Mouse (Mus musculus) CH12.LX (cell line): ENCODE measurements around the gene Sell. TPM values are rescaled to one million over a fixed set of nuclear protein-coding genes. Genes with fewer than 3 reads are reported as not detected.

Experiments used
- DNase-seq: peaks from one replicate; pipeline ENCODE4 v3.0.0-alpha.2; 2013; ENCODE audit errors: extremely low read depth
- H3K27ac ChIP-seq: 2 replicates; pipeline ENCODE4 v1.5.1; 2012; ENCODE audit warnings: low read depth, mild to moderate bottlenecking, control low read depth, moderate library complexity; ENCODE audit not compliant: insufficient read depth
- H3K27me3 ChIP-seq: replicated peaks from 2 replicates; pipeline ENCODE3; 2012; ENCODE audit warnings: inconsistent platforms
- H3K36me3 ChIP-seq, 2 experiments: replicated peaks in 1 of 2; 2 replicates each; pipeline versions ENCODE3 to v1.6.1; 2012; ENCODE audit warnings: inconsistent platforms in 1 of 2, low read length in 1 of 2, mild to moderate bottlenecking in 1 of 2, mixed read lengths in 1 of 2, moderate library complexity in 1 of 2; ENCODE audit not compliant: control insufficient read depth in 1 of 2, insufficient read depth in 1 of 2
- H3K4me1 ChIP-seq, 2 experiments: 2 replicates each; pipeline ENCODE4 v1.6.1; 2012; ENCODE audit warnings: inconsistent platforms in 1 of 2, moderate library complexity in 1 of 2; ENCODE audit not compliant: insufficient read depth in 2 of 2, control insufficient read depth in 1 of 2
- H3K4me2 ChIP-seq: 2 replicates; pipeline ENCODE4 v1.6.1; 2012; ENCODE audit warnings: low read depth, mild to moderate bottlenecking, control low read depth; ENCODE audit not compliant: poor library complexity, insufficient read depth, severe bottlenecking
- H3K4me3 ChIP-seq, 3 experiments: fragments of 150-350 bp in 1 of 3; sonication (generic) in 1 of 3; replicated peaks in 1 of 3; 2 replicates each; pipeline versions ENCODE3 to v1.5.1; 2011 to 2012; ENCODE audit warnings: low read depth in 2 of 3, low read length in 2 of 3, mild to moderate bottlenecking in 2 of 3, moderate library complexity in 2 of 3, control low read depth in 1 of 3, improper control_type of control experiment in 1 of 3, inconsistent platforms in 1 of 3, mixed read lengths in 1 of 3; ENCODE audit not compliant: poor library complexity in 1 of 3
- H3K79me2 ChIP-seq: replicated peaks from 2 replicates; pipeline ENCODE4 v1.6.1; 2012; ENCODE audit warnings: mild to moderate bottlenecking, moderate library complexity; ENCODE audit not compliant: control insufficient read depth, poor library complexity, insufficient read depth, severe bottlenecking; ENCODE audit errors: extremely low read depth
- H3K9ac ChIP-seq: 2 replicates; pipeline ENCODE4 v1.6.1; 2012; ENCODE audit warnings: low read depth, mild to moderate bottlenecking, control low read depth, moderate library complexity; ENCODE audit not compliant: insufficient read depth
- H3K9me3 ChIP-seq: replicated peaks from 2 replicates; pipeline ENCODE3; 2012; ENCODE audit warnings: low read length, inconsistent platforms, mixed read lengths
- CHD2 ChIP-seq: IDR thresholded peaks from 2 replicates; pipeline ENCODE4 v1.6.1; 2011; ENCODE audit warnings: low read length, improper control_type of control experiment
- CTCF ChIP-seq, 2 experiments: IDR thresholded peaks in 1 of 2; conservative IDR thresholded peaks in 1 of 2; 2 replicates each; pipeline ENCODE4 v1.5.1; 2011 to 2012; ENCODE audit warnings: low read depth in 2 of 2, low read length in 2 of 2, improper control_type of control experiment in 1 of 2, inconsistent platforms in 1 of 2, mild to moderate bottlenecking in 1 of 2, moderate library complexity in 1 of 2
- EP300 ChIP-seq: IDR thresholded peaks from 2 replicates; pipeline ENCODE4 v1.6.1; 2011; ENCODE audit warnings: low read length, improper control_type of control experiment
- ETS1 ChIP-seq: conservative IDR thresholded peaks from 2 replicates; pipeline ENCODE4 v1.6.1; 2012; ENCODE audit warnings: low read depth, mild to moderate bottlenecking, inconsistent platforms, low read length, improper control_type of control experiment, moderate library complexity
- HCFC1 ChIP-seq: IDR thresholded peaks from 2 replicates; pipeline ENCODE4 v1.6.1; 2012; ENCODE audit warnings: low read depth, mild to moderate bottlenecking, inconsistent platforms, low read length, improper control_type of control experiment
- JUND ChIP-seq: conservative IDR thresholded peaks from 2 replicates; pipeline ENCODE4 v1.6.1; 2011; ENCODE audit warnings: low read depth, low read length, improper control_type of control experiment
- MAZ ChIP-seq: IDR thresholded peaks from 2 replicates; pipeline ENCODE4 v1.6.1; 2012; ENCODE audit warnings: low read depth, mild to moderate bottlenecking, inconsistent platforms, low read length, improper control_type of control experiment, moderate library complexity
- MEF2A ChIP-seq: IDR thresholded peaks from 2 replicates; pipeline ENCODE4 v1.6.1; 2014; ENCODE audit warnings: low read depth, mild to moderate bottlenecking, inconsistent platforms, low read length, improper control_type of control experiment, borderline replicate concordance
- MXI1 ChIP-seq: IDR thresholded peaks from 2 replicates; pipeline ENCODE4 v1.6.1; 2011; ENCODE audit warnings: mild to moderate bottlenecking, low read depth, low read length, improper control_type of control experiment
- MYC ChIP-seq: IDR thresholded peaks from 2 replicates; pipeline ENCODE4 v1.6.1; 2011; ENCODE audit warnings: low read depth, mild to moderate bottlenecking, improper control_type of control experiment, low read length
- NELFE ChIP-seq: IDR thresholded peaks from 2 replicates; pipeline ENCODE4 v1.6.1; 2011; ENCODE audit warnings: low read depth, low read length, improper control_type of control experiment
- NRF1 ChIP-seq: IDR thresholded peaks from 2 replicates; pipeline ENCODE4 v1.6.1; 2014; ENCODE audit warnings: low read depth, mild to moderate bottlenecking, inconsistent platforms, low read length, improper control_type of control experiment, moderate library complexity
- PAX5 ChIP-seq: IDR thresholded peaks from 2 replicates; pipeline ENCODE4 v1.6.1; 2012; ENCODE audit warnings: low read length, inconsistent platforms, mixed read lengths
- POLR2A ChIP-seq: IDR thresholded peaks from 2 replicates; pipeline ENCODE4 v1.6.1; 2011; ENCODE audit warnings: low read depth, mild to moderate bottlenecking, improper control_type of control experiment, low read length
- RAD21 ChIP-seq: IDR thresholded peaks from 2 replicates; pipeline ENCODE4 v1.6.1; 2011; ENCODE audit warnings: low read depth, mild to moderate bottlenecking, low read length, improper control_type of control experiment, moderate library complexity
- SMC3 ChIP-seq: IDR thresholded peaks from 2 replicates; pipeline ENCODE4 v1.6.1; 2011; ENCODE audit warnings: low read depth, low read length, improper control_type of control experiment
- TCF12 ChIP-seq: IDR thresholded peaks from 2 replicates; pipeline ENCODE4 v1.6.1; 2014; ENCODE audit warnings: low read depth, mild to moderate bottlenecking, inconsistent platforms, low read length, improper control_type of control experiment
- UBTF ChIP-seq: IDR thresholded peaks from 2 replicates; pipeline ENCODE4 v1.6.1; 2012; ENCODE audit warnings: low read depth, mild to moderate bottlenecking, inconsistent platforms, low read length, improper control_type of control experiment, moderate library complexity
- ZMIZ1 ChIP-seq: IDR thresholded peaks from 2 replicates; pipeline ENCODE4 v1.6.1; 2012; ENCODE audit warnings: low read depth, mild to moderate bottlenecking, inconsistent platforms, low read length, improper control_type of control experiment
- ZNF384 ChIP-seq: IDR thresholded peaks from 2 replicates; pipeline ENCODE4 v1.6.1; 2012; ENCODE audit warnings: low read depth, low read length, improper control_type of control experiment, inconsistent platforms
- dilution Hi-C: fragments of 300-500 bp; cut with MboI; formaldehyde crosslinking; loops from 2 replicates; pipeline ENCODE4 v1.14.3; 2020; ENCODE audit warnings: low sequenced_read_pairs; ENCODE audit not compliant: extremely low pct_unique_long_range_greater_than_20kb, extremely low pct_ligation_motif_present
- in situ Hi-C: fragments of 300-500 bp; cut with MboI; formaldehyde crosslinking; loops from 3 replicates; pipeline ENCODE4 v1.14.3; 2019; ENCODE audit warnings: low sequenced_read_pairs, low pct_ligation_motif_present, low pct_unique_long_range_greater_than_20kb, mixed read lengths
- polyA plus RNA-seq: library from polyadenylated mRNA; unstranded; fragments of >175 nt; gene quantifications from 2 replicates; pipeline ENCODE4 v1.2.1, GENCODE M21; 2012; ENCODE audit warnings: low read depth; ENCODE audit not compliant: insufficient read length
- total RNA-seq, 2 experiments: library from RNA; depleted of rRNA; stranded (reverse); fragments of 300-350 nt in 1 of 2; fragments of >200 nt in 1 of 2; gene quantifications; 2 replicates each; pipeline ENCODE4 v1.2.3; 2012 to 2014

The Sell gene
- total and polyA plus RNA-seq, 3 experiments = not detected

GRCm38 (mm10) chr1:164070461-164070860 is 8.7 kb downstream of the Sell start:
- in situ Hi-C loops = no loop called here
- no peak overlapping the region for H3K4me2 ChIP-seq
- peaks cover 2% of the 10 kb centered on the region for H3K27me3 ChIP-seq
- H3K36me3 ChIP-seq = no peaks in the 10 kb centered on the region
- H3K4me1 ChIP-seq = peaks cover 0 to 45% of the 10 kb centered on the region in 2 experiments; a peak in 2 of 4 replicates
- TF ChIP-seq JUND (no peak), MAZ (no peak), EP300 (no peak), NELFE (no peak), MXI1 (no peak), TCF12 (no peak), MEF2A (no peak), SMC3 (no peak), CHD2 (no peak), MYC (no peak), RAD21 (no peak), ZNF384 (no peak), ZMIZ1 (no peak)
- no peaks in the 10 kb centered on the region for H3K9me3 ChIP-seq
- no peaks in the 10 kb centered on the region for H3K79me2 ChIP-seq
- no peak overlapping the region for H3K27ac ChIP-seq
- dilution Hi-C loops = no loop called here
- DNase-seq = no peak
- no peak overlapping the region for H3K4me3 ChIP-seq
- H3K9ac ChIP-seq = no peak overlapping the region

GRCm38 (mm10) chr1:164071111-164071510 is 9.3 kb downstream of the Sell start:
- H3K4me2 ChIP-seq = no peak overlapping the region
- H3K4me3 ChIP-seq = no peak overlapping the region
- H3K27ac ChIP-seq = no peak overlapping the region
- no peaks in the 10 kb centered on the region for H3K27me3 ChIP-seq
- in situ Hi-C loops (no loop called here), dilution Hi-C loops (no loop called here)
- TF ChIP-seq PAX5 (no peak), NRF1 (no peak), HCFC1 (no peak), POLR2A (no peak), UBTF (no peak), ETS1 (no peak), CTCF (conservative IDR thresholded peaks at IDR 0.05 in 1 of 2, IDR thresholded peaks at IDR 0.05 in 1 of 2; ENCODE audit: low read depth in 2 of 2, low read length in 2 of 2) (no peak)
- no peak overlapping the region for H3K9ac ChIP-seq
- no peaks in the 10 kb centered on the region for H3K9me3 ChIP-seq
- no peaks in the 10 kb centered on the region for H3K36me3 ChIP-seq
- no peak for DNase-seq
- no peaks in the 10 kb centered on the region for H3K79me2 ChIP-seq
- H3K4me1 ChIP-seq = peaks cover 0 to 51% of the 10 kb centered on the region in 2 experiments; a peak in 2 of 4 replicates
